Mouse (Mus musculus): ENCODE data around the gene Rpl10a.

The Rpl10a gene

DNA sequence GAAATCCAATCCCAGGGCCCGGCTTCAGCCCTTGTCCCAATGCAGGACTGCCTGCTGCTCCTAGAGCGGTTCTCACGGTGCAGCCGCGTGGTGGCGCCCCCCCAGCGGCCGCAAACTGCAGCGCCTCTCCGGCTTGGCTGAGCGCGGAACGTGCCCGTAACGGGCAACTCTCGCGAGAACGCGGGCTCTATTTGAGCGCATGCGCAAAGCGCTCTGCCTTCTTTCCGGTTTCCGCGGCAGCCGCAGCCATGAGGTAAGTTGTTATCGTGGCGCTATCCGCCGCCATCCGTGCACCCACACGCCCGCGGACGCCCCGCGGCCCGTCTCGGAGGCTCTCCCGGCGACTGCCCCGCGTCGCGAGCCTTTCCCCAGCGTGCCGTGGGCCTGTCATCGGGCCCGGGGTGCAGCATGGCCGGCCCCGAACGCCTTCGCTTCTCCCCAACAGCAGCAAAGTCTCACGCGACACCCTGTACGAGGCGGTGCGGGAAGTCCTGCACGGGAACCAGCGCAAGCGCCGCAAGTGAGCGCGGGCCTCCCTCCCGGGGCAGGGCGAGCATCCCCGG lies at the start of gene Rpl10a:
Rpl10a (plus strand) TSS at position 106 of the 563 bp plus-strand sequence.
- in situ Hi-C loops (cut with MboI; ENCODE audit: low pct_unique_long_range_greater_than_20kb in 1 of 2, low sequenced_read_pairs in 2 of 2, unreplicated experiment in 1 of 2) = no loop called here

DNA sequence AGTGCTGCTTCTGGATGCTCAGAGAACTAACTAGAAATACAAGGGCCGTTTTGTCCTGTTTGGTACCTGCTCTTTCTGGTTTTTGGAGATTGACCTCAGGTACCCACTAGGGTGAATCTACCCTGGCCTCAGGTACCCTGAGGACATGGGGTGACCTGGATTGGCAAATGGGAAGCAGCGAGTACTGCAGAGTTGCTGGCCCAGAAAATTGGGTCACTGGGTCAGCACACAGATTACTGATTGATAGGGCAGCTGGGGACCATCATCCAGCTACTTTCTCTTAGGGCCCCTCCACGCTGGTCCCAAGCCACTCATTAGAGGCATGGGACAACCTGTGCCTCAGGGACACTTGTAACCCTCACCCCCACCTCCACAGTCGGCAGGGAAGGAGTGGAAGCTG lies 49.0 kb upstream of the Rpl10a start:
- in situ Hi-C loops (cut with MboI; ENCODE audit: low pct_unique_long_range_greater_than_20kb in 1 of 2, low sequenced_read_pairs in 2 of 2, unreplicated experiment in 1 of 2) = no loop called here

DNA sequence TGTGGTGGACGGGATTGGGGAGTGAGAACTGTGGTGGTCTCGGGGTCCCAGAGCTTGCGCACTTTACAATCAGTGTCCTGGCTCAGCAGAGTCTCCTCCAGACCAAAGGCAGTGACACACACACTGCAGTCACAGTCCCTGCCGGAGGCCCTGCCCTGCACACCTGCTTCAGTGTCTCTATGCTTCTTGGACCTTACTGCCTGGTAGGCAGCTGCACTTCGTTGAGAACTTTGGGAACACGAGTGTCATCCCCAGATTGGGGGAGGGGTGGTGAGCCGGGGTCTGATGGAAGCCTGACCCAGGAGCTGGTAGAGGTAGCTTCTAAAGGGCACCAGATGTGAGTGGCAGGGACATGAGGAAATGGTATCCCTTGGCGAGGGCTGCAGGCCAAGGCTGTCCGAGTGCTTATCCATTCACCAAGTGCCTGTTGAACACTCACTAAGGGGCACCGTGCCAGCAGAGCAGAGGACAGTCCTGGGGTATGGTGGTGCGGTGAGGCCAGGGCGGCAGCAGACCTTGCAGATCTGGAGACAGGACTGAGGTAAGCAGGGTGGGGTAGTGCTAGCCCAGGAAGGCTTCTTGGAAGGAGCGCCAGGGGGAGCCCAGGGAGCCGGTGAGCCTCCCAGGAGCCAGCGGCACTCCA lies 48.4 kb upstream of the Rpl10a start:
- in situ Hi-C loops (cut with MboI; ENCODE audit: low pct_unique_long_range_greater_than_20kb in 1 of 2, low sequenced_read_pairs in 2 of 2, unreplicated experiment in 1 of 2) = no loop called here

DNA sequence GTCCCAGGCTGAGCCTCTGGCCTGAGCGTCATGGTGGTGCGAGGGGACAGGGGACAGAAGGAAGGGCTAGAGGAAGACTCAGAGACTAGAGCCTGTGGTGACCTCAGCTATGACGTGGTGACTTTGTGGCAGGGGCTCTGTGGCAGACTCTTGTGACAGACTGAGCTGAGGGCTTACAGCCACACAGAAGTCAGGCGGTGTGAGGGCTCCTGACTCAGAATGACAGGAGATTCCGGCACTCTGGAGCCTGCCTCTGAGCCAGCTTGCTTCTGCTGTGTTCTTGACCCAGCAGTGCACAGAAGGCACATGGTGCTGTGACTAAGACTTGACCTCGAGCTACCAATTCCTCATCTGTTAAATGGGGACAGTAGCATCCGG lies 47.9 kb upstream of the Rpl10a start:
- in situ Hi-C loops (cut with MboI; ENCODE audit: low pct_unique_long_range_greater_than_20kb in 1 of 2, low sequenced_read_pairs in 2 of 2, unreplicated experiment in 1 of 2) = no loop called here

DNA sequence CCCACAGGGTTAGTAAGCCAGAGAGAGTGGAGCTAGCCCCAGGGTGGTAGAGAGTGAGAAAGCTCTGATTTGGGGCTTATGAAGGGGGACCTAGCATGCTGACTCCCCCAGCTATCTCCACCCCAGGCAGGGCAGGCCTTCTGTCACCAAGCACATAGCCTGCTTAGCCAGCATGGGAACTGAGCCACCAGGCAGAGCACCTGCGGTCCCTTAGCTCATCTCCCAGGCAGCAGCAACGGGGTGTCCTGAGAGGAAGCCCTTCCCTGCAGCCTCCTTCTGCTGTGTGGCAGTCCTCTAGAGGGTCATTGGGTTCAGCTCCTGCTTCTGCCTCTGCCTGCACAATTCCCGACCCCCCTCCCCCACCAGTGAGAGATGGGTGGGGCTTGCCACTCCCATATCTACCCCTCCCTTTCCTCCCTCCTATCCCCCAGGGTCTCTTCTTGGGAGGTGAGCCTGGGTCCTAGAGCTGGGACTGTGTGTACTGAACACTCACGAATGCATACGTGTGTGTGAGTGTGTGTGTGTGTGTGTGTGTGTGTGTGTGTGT lies 47.4 kb upstream of the Rpl10a start:
- in situ Hi-C loops (cut with MboI; ENCODE audit: low pct_unique_long_range_greater_than_20kb in 1 of 2, low sequenced_read_pairs in 2 of 2, unreplicated experiment in 1 of 2) = no loop called here

DNA sequence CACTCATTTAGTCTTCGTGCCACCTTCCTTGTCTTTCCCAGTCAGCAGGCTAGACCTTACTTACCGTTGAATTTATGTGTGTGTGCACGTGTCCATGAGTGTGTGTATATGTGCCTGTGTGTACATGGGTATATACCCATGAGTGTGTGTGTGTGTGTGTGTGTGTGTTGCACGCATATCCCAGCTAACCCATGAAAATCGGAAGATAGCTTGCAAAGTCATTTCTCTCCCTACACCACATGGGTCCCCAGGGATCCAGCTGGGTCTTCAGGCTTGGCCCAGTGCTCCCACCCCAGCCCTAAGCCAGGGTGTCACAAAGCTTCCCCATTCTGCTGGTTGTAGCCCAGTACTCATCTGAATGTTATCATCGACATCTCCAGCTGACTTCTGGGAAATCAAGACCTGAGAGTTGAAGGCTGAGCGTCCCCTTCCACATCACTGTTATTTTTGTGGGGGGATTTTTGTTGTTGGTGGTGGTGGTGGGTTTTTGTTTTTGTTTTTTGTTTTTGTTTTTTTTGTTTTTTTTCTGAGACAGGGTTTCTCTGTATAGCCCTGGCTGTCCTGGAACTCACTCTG lies 46.3 kb upstream of the Rpl10a start:
- in situ Hi-C loops (cut with MboI; ENCODE audit: low pct_unique_long_range_greater_than_20kb in 1 of 2, low sequenced_read_pairs in 2 of 2, unreplicated experiment in 1 of 2) = no loop called here

DNA sequence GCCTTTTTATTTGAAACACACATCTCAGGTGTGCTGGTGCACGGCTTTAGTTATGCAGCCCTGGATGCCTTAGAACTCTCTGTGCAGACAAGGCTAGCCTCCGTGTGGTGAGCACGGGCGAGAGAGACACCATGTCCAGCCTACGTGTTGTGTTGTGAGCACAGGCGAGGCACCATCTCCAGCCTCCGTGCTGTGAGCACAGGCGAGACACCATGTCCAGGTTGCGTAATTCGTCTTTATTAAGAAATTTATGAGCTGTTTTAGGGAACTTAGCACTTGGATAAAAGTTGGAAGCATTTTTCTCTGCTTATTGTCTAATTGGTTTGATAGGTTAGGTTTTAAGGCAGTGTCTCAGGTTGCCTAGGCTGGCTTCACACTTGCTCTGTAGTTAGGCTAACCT lies 45.1 kb upstream of the Rpl10a start:
- in situ Hi-C loops (cut with MboI; ENCODE audit: low pct_unique_long_range_greater_than_20kb in 1 of 2, low sequenced_read_pairs in 2 of 2, unreplicated experiment in 1 of 2) = no loop called here

DNA sequence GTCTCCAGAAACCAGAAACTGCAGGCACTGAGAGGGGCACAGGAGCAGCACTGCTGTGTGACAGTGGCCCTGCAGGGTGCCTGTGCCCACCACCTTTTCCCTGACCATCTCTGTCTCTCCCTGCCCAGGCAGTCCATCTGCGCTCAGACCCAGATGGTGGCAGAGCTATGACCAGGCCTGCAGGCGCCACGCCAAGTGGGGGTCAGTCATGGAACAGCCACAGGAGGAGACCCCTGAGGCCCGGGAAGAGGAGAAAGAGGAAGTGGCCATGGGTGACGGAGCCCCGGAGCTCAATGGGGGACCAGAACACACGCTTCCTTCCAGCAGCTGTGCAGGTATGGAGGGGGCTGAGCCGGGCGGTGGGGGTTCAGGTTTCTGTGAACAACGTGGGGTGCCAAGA lies 42.1 kb upstream of the Rpl10a start:
- in situ Hi-C loops (cut with MboI; ENCODE audit: low pct_unique_long_range_greater_than_20kb in 1 of 2, low sequenced_read_pairs in 2 of 2, unreplicated experiment in 1 of 2) = no loop called here

DNA sequence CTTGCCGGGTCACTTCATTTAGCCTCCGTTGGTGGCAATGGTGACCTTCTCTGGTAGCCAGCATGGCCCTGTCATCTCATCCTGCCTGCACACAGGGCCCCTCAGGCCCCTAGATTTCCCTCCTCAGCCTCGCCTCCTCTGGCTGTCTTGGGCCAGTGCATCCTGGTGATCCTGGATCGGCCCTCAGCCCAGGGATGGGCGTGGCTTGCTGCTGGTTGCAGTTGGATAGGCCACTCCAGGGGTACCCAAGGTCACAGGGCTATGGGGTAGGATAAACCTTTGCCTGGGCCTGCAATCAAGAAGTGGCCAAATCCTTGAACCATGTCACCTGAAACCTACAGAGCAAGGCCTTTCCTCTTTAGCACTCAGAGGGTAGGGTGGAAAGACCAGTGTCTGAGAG lies 41.3 kb upstream of the Rpl10a start:
- in situ Hi-C loops (cut with MboI; ENCODE audit: low pct_unique_long_range_greater_than_20kb in 1 of 2, low sequenced_read_pairs in 2 of 2, unreplicated experiment in 1 of 2) = no loop called here

DNA sequence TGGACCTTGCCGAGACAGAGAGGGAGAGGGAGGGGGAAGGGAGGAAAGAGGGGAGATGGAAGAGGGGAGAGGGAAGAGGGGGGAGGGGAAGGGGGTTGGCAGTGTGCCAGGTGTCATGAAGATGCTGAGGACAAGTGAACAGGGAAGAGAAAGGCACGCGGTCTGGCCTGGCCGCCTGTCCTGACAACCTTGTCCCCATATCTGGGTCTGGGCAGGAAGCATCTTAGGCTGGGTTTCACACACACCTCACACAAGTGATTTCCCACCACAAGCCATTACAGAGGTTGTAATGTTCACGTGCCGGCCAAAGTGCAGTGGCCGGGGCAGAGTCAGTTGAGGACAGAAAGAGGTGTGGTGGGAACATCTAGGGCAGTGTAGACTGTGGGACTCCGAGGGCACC lies 40.7 kb upstream of the Rpl10a start:
- in situ Hi-C loops (cut with MboI; ENCODE audit: low pct_unique_long_range_greater_than_20kb in 1 of 2, low sequenced_read_pairs in 2 of 2, unreplicated experiment in 1 of 2) = no loop called here

DNA sequence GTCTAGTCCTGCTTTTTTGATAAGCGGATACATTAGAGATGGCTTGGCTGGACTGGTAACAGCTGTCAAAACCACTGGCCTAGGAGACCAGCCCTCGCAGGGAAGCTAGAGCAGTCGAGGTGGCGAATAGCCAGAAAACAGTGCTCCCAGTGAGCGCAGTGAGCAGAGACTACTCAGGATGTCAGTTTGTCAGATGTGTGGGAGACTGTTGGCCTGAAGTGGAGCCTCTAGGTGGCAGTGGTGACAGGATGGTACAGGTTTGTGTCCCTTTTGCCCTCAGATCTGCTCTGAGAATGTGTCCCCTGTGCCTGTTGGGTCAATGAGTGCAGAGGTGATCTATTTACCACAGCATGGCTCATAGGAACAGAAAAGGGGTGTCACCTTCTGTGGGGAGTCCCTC lies 40.3 kb upstream of the Rpl10a start:
- in situ Hi-C loops (cut with MboI; ENCODE audit: low pct_unique_long_range_greater_than_20kb in 1 of 2, low sequenced_read_pairs in 2 of 2, unreplicated experiment in 1 of 2) = no loop called here

DNA sequence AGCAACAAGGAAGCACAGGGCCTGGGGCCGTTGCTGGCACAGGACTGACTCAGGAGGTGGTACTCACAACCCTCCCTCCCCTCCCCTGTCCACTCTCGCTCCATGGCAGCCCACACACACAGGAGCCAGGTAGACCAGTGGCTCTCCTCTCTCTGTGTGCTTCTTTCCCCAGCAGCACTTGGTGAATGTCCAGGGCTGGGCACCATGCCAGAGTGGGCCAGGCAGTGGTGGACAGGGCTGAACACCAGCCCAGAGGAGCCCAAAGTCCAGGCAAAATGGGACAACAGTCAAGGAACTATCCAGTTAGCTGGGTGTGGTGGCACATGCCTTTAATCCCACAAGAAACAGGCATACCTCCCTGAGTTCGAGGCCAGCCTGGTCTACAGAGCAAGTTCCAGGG lies 38.0 kb upstream of the Rpl10a start:
- in situ Hi-C loops (cut with MboI; ENCODE audit: low pct_unique_long_range_greater_than_20kb in 1 of 2, low sequenced_read_pairs in 2 of 2, unreplicated experiment in 1 of 2) = no loop called here

DNA sequence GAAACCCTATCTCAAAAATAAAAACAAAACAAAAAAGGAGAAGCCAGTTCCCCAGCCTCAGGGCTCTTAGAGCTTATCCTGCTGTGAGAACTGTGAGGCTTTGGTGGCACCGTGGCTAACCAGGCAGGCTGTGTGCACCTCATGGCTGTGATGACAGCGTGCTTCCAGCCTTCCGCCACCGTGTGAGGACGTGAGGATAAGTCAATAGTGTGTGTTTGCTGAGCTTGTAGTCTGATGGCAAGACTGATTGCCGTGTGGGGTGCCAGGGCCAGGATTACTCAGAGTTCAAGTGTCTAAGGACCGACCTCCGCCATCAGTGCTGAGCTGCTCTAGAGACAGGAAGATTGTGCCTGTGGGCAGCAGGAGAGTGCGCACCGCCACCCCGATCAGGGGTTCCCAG lies 37.6 kb upstream of the Rpl10a start:
- in situ Hi-C loops (cut with MboI; ENCODE audit: low pct_unique_long_range_greater_than_20kb in 1 of 2, low sequenced_read_pairs in 2 of 2, unreplicated experiment in 1 of 2) = no loop called here

DNA sequence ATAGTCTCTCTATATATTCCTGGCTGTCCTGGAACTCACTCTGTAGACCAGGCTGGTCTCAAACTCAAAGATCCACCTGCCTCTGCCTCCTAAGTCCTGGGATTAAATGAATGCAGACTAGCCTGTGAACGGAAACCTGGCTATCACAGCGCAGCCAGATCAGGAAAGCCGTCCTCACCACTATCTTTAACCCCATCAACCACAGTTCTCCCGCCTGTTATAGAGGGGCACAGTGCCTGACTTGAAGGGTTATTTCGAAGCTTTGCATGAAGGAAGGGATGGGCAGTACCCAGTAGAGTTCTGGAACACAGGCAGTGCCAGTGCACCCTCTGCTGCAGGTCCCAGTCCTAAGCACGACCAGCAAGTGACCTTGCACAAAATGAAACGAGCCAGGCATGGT lies 36.9 kb upstream of the Rpl10a start:
- in situ Hi-C loops (cut with MboI; ENCODE audit: low pct_unique_long_range_greater_than_20kb in 1 of 2, low sequenced_read_pairs in 2 of 2, unreplicated experiment in 1 of 2) = no loop called here

DNA sequence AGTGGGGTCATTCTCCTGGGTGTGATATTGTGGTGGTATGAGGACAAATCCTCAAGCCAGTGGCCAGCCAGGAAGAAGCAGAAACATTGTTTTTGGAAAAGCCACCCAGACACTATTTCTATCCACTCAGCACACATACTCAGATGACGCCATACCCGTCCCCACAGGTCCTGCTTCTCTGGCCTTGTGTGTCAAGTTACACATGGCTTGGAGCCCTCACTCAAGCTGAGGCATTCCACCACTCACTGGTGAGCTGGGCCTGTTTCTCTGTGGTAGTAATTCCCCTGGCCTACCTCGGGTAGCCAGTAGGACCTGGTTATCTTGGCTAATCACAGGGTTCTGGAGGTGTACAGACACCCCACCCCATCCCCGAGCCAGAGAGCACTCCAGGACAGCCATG lies 34.6 kb upstream of the Rpl10a start:
- in situ Hi-C loops (cut with MboI; ENCODE audit: low pct_unique_long_range_greater_than_20kb in 1 of 2, low sequenced_read_pairs in 2 of 2, unreplicated experiment in 1 of 2) = no loop called here

DNA sequence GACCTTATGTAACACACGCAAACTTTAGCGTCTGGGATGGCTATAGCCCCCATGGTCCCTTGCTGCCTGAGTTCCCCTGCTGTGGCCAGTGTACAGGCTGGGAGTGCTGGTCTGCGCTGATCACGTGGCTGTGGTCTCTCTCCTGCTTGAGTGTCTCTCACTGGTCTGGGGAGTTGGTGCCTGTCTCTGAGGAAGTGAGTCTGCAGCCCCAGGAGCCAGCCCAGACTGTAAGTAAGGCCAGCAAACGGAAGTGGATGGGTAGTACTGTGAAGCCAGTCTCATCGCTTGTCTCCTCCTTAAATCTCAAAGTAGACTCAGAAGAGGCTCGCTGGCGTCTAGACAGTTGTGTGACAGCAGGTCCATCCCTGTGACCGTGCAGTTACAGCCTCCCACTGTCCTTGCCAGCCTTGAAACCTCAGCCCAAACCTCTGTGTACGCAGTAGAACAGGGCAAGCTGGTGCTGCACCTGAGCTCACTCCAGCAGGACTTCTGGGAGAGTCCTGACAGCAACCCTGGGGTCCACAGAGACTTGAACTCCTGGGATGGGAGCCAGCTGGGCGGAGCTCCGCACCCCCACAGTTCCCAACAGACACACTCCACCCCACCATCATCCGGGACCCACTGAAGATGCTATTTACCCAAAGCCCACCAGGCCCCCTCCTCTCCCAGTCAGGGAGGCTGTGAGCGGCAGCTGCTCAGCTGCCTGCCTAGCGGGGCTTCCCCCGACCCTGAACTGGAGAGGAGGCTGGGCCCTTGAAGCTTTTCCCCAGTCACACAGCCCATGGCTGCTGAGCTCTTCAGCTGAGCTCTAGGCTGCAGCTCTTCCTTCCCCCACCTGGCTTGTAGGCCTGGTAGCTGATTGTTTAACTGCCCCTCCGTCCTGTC lies 33.6 kb upstream of the Rpl10a start:
- in situ Hi-C loops (cut with MboI; ENCODE audit: low pct_unique_long_range_greater_than_20kb in 1 of 2, low sequenced_read_pairs in 2 of 2, unreplicated experiment in 1 of 2) = no loop called here

DNA sequence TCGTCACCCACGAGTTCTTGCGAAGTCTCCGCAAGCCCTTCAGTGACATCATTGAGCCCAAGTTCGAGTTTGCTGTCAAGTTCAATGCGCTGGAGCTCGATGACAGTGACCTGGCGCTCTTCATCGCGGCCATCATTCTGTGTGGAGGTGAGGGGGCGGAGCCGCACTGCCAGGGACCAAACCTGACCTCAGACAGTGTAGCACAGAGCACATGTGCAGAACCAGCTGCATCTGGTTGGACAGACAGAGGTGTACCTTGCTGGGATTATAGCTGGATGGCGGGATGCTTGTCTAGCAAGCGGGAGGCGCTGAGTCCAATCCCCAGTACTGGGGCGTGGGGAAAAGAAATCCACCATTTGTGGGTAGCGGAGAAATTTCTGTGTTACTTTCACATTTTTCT lies 29.4 kb upstream of the Rpl10a start:
- in situ Hi-C loops (cut with MboI; ENCODE audit: low pct_unique_long_range_greater_than_20kb in 1 of 2, low sequenced_read_pairs in 2 of 2, unreplicated experiment in 1 of 2) = no loop called here

DNA sequence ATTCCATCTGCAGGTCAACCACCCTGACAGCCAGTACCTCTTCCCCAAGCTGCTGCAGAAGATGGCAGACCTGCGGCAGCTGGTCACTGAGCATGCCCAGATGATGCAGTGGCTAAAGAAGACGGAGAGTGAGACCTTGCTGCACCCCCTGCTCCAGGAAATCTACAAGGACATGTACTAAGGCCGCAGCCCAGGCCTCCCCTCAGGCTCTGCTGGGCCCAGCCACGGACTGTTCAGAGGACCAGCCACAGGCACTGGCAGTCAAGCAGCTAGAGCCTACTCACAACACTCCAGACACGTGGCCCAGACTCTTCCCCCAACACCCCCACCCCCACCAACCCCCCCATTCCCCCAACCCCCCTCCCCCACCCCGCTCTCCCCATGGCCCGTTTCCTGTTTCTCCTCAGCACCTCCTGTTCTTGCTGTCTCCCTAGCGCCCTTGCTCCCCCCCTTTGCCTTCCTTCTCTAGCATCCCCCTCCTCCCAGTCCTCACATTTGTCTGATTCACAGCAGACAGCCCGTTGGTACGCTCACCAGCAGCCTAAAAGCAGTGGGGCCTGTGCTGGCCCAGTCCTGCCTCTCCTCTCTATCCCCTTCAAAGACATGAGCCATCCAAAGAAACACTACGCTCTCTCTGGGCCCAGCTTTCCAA lies 28.5 kb upstream of the Rpl10a start:
- in situ Hi-C loops (cut with MboI; ENCODE audit: low pct_unique_long_range_greater_than_20kb in 1 of 2, low sequenced_read_pairs in 2 of 2, unreplicated experiment in 1 of 2) = no loop called here

DNA sequence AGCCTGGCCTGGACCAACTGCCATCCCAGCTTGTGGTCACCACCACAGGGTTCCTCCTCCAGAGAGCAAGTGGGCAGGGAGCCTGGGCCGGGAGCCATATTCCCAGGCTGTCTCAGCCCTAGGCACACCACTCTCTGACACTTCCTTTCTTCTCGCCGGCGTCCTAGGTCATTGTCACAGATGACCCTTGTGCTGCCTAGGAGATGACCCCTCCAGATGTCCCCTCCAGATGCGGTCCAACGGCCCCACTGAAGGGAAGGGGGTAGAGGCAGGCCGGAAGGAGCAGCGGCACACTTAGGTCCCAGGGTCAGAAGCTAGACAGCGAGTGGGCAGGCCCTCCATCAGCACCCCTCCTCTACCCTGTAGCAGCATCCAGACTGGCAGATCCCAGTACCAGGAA lies 27.9 kb upstream of the Rpl10a start:
- in situ Hi-C loops (cut with MboI; ENCODE audit: low pct_unique_long_range_greater_than_20kb in 1 of 2, low sequenced_read_pairs in 2 of 2, unreplicated experiment in 1 of 2) = no loop called here
